Mouse (Mus musculus): ENCODE results near the gene Adora1.

Gene Adora1

GRCm38 (mm10) chr1:134237438-134237837 lies 2.2 kb upstream of the Adora1 start:
- no peak for DNase-seq (ENCODE audit: low spot score)

DNA sequence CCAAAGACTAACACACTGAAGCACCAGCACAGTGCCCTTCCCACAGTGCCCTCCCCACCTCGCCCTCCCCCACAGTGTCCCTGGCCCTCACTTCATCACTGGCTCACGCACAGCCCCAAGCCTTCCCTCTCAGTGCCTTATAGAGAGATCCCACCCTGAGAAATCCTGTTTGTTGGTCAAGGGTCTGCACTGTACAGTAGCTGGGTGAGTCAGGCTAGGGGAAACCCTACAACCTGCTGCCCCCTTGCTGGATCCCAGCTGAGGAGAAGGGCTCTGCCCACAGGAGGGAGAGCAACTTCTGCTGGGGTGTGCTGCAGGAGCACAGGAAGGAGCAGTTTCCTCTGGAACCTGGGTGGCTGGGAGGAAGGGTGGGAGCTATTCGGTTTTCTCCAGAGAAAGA lies 911 bp upstream of the Adora1 start:
- DNase-seq (ENCODE audit: low spot score) = no peak

DNA sequence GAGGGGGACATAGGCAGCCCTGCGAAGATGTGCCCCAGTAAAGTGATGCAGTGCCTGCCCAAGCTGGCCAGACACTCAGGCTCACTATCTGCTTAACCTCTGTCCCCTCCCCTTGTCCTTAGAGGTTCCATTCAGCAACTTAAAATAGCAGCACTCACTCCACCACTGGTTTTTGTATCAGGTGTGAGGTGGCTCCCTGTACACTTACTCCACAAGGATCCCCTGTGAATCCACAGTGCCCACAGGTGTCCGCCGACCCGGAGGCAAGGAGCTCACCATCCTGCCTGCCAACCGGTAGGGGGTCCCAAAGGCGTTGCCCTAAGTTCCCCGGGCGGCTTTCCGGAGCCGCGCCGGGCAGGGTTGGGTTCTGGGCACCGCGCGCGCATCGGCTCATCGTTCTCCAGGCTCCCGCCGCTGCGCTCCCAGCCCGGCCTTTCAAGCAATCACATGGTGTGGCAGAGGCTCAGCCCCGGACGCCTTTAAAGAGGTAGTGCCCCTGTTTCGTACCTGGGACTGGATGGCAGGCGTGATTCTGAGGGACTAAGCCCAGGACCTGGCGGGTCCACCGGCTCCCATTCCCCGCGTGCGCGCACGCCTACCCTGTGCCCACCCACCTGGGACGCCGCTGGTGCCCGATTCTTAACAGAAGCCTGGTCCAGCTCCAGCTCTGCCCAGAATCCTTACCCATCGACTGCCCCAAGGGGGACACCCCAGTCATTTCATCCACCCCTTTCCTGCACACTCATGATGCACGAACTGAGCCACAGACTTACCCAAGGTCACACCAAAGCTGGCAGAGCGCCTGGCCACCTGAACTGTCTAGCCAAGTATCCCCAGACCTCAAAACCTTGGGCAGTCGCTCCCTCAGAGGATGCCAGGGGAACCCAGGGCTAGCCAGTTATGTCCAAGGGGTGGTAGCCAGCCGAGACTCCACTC lies 508 bp downstream of the Adora1 start:
- no peak for DNase-seq (ENCODE audit: low spot score)

DNA sequence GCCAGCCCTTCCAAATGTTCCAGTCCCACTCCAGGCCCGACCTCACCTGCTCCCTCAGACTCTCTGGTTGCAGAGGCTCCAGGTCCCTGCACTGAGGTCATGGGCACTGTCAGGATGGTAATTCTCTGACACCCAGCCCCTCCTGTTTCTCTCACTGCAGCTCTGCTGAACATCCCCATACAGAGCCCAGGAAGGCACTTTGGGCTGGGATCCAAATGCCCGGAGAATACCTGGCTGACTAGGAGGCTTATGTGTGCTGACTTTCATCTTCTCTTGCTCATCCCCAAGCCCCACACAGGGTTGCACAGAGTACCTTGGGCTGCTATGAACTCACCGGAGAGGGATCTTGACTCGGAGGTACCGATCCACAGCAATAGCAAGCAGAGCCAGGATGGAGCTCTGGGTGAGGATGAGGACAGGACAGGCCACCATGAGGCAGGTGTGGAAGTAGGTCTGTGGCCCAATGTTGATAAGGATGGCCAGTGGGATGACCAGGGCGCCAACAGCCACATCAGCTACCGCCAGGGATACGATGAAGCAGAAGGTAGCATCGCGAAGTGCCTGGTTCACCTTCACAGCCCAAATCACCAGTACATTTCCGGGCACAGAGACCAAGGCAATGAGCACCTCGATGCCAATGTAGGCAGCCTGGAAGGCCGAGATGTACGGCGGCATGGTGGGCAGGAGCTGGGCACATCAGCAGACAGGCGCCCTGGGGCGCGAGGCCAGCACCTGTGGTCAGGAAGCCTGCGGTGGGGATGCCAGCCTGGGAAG lies 1.4 kb downstream of the Adora1 start:
- DNase-seq (ENCODE audit: low spot score) = no peak

DNA sequence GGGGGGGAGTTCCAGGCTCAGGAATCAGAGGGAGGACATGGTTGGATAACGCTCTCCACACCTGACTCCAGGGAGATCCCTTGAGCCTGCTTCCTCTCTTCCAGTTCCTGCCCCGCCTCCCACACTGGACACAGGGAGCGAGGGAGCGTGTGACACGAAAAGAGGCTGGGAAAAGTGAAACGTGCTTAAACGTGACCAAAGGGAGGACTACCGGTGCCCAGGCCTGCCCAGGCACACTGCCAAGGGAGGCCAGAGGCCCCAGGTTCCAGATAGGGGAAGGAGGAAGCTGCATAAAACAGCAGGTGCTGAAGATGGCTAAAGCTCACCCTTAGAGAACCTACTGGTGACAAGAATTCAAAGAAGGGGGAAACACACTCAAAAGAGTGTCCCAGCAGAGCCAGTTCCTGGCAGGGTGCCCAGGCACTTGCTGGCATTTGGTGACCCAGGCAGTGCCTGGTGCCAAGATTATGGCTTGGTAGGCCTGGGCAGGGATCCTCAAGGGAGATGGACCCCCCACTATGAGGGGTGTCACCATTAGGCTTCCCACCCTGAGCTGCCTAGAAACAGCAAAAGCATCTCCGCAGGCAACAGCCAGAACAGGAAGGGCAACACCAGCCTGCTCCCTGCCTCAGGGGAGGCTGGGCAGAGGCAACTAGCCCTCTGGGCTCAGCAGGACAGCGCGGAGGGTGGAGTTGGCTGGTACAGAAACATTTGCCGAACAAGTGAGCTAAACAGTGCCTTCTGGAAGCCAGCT lies 2.3 kb downstream of the Adora1 start:
- DNase-seq (ENCODE audit: low spot score) = no peak

DNA sequence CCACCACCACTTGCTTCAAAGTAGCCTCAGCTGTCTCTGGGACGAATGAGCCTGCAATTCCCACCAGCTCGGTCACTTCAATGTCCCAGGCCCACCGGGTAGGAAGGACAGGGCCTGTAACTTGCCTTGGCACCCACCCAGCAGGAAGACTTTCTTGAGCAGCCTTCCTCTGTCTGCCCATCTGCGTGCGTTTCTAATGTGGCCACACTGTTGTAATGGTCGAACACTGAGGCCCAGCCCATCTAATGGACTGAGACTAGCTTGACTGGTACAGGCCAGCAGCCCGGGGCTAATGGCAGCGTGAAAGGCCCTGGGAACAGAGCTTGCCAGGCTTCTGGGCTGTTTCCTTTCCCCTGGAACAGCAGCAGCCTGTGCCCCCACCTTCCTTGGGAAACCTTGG lies 2.9 kb downstream of the Adora1 start:
- no peak for DNase-seq (ENCODE audit: low spot score)

GRCm38 (mm10) chr1:134231681-134232080 lies 3.5 kb downstream of the Adora1 start:
- no peak for DNase-seq (ENCODE audit: low spot score)

GRCm38 (mm10) chr1:134231270-134231669 lies 4.0 kb downstream of the Adora1 start:
- no peak for DNase-seq (ENCODE audit: low spot score)

GRCm38 (mm10) chr1:134230638-134231228 lies 4.5 kb downstream of the Adora1 start:
- no peak for DNase-seq (ENCODE audit: low spot score)

DNA sequence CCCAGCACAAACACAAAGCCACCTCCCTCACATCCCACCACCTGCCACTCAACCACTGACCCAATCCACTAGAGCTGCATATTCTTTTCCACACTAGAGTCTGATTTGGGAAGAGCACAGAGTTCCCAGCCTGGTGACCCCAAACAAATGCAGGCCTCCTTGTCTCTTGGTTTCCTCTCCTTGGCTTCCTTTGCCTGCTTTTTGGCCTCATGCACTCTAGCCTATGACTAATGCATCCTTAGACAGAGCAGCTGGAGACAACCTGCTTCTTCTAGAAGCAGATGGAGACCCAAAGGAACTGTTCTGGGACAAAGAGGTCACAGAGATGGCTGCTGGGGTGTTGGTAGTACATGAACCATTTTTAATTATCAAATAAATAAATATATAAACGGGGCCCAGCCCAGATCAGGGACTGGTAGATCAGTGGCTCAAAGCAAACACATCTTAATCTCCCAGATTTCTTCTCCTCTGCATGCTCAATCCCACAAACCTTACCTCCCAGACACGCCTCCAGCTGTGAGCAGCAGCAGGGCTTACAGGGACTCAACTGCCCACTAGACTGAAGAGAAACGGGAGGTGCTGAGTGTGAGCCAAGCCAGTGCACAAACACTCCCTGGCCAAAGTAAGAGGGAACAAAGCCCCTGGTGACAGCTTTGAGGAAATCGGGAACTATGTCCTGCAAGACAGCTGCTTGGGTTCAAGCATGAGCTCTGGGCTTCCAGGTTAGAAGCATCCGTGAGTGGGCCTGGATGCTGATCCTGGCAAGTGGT lies 5.2 kb downstream of the Adora1 start:
- DNase-seq (ENCODE audit: low spot score) = no peak

DNA sequence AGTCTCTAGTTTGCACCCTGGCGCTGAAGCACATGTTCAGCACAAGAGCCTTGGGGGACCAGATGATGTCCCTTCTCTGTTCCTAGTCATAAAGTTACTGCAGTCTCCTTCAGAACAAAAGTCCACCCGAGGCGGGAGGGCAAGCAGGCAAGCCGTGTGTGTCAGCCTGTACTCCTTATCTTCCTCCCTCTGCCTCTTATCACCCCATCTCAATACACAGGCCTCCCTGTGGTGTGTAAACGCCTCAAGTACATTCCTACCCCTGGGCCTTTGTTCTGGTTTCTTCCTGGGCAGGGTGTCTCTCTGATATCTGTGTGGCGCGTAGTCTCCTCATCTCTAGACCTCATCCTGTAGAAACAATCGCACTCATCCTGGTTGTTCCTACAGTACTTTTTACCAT lies 8.5 kb downstream of the Adora1 start:
- no peak for DNase-seq (ENCODE audit: low spot score)

GRCm38 (mm10) chr1:134225375-134225774 lies 9.9 kb downstream of the Adora1 start:
- no peak for DNase-seq (ENCODE audit: low spot score)

DNA sequence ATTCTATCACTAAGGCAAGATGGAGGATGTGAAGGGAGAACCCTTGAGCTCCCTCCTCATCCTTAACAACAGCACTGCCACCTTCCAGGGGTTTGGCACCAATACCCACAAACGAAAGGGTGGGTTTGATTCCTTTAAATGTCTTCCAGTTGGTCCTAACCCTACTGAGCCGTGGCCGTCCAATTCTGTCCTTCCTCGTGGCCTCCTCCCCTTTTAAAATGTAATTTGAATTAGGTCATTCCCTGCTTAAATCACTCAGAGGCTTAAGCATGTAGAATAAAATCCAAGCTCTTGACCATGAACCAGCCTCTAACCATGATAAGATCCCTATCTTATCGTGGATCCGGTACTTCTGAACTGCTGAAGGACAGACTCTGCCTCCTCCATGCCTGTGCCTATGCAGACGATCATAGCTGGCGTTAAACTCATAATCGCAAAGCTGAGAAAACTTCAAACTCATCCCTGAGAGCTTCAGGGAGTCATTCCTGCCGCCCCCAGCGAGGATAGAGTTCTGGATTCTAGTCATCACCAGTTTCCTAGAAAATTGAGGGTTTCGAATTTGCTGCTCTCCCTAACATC lies 10.5 kb downstream of the Adora1 start:
- no peak for DNase-seq (ENCODE audit: low spot score)

GRCm38 (mm10) chr1:134222122-134223055 lies 12.8 kb downstream of the Adora1 start:
- DNase-seq (ENCODE audit: low spot score) = no peak

DNA sequence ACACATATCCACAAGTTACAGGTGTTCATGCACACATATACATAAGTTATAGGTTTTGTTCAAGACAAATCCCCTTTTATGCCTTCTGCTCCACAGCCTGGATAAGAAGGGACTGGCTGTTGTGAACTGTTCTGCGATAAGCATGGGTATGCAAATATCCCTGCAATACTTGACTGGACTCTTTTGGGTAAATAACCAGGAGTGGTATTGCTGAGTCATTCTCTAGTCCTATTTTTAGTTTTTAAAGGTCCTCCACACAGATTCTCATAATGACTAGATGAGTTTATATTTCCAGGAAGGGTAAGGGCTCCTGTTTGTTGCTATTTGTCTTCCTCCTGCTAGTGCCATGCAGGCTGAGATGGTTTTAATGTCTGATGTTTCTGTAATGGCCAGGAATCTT lies 14.1 kb downstream of the Adora1 start:
- no peak for DNase-seq (ENCODE audit: low spot score)

DNA sequence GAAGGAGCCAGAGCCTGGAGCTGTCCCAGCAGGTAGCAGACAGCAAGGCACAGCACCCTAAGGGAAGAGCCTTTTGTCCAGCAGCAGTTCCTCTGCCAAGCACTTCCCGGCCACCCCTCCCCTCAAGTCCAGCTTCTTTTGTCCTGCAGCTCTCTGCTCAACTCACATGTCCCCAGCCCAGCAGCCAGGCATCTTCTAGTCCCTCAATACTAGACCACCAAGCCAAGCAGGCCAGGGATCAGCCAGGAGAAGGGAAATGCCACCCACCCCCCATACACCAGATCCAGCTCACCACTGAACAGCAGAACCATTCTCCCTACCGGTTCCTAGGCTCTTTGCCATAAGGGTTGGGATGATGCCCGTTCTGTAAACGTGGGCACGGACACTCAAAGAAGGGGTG lies 15.6 kb downstream of the Adora1 start:
- DNase-seq (ENCODE audit: low spot score) = no peak

GRCm38 (mm10) chr1:134217942-134218341 lies 17.3 kb downstream of the Adora1 start:
- DNase-seq (ENCODE audit: low spot score) = no peak

DNA sequence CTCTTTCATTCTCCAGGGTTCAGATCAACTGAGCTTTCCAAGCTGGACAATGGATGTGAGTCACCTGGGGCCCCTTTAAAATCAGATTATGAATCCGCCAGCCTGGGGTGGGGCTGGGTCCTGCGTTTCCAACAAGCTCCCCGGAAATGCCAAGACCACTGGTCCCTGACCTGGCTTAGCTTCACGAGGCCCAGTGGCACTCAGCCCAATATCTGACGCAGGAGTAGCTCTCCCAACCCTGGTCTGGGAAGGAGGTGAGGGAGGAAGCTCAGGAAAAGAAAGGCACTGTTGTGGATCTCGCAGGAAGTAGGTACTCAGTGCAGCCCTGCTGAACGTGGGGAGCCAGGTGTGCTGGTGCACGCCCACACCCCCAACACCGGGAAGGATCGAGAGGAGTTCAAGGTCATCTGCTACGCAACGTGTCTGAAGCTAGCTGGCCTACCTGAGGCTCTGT lies 18.2 kb downstream of the Adora1 start:
- DNase-seq (ENCODE audit: low spot score) = no peak

- DNase-seq (ENCODE audit: low spot score) = no peak
These were observed 18.6 kb downstream of the Adora1 start for GRCm38 (mm10) chr1:134216629-134216971.

Measured in retina, embryonic 14.5 days (tissue).